Mouse (Mus musculus): ENCODE data around the gene Fancd2.

Fancd2 gene

DNA sequence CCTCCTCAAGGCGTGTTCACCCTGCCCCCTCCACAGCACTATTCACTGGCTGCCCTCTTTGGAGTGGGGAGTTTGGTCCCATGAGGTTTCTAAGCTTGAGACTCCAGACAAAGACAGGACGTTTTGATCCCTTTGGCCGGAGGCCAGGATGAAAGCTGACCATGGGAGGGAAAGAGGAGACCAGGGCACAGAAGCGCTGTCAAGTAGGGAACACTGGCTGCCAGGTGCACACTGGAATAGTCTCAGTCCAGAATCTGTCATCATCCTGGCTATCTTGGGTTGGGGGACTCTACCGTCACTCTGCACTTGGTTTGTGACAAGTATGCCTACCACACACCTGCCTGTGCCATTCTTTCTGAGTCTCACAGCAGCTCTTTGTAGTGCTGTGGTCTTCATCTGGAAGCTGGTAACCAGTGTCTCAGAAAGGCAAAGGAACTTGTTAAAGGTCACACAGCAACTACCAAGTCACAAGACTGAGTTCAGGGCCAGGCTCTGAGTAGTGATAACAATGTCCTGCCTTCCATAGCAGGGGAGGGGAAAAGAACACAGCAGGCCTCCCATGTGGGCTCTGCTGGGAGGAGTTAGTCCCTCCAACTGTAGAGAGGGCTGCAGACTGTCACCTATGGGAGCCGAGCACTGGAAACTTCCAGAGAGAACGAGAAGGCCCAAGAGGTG lies 23.1 kb upstream of the Fancd2 start:
- no peak for TF ChIP-seq GATA4 (IDR thresholded peaks at IDR 0.05; ENCODE audit: insufficient replicate concordance, low read length)

DNA sequence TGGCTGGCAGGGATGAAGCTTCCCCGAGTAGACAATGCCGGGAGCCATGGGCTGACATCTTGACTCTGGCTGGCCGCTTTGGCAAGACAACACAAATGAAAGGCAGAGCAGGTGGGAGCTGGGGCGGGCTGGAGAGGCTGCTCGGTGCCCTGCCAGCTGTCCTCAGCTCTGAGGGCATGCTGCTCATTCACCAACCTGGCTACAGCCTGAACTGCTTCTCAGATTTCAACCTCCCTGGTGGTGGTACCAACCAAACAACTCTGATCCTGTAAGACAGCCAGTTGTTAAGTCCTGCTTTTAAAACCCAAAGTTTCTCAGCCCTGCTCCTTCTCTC lies 22.6 kb upstream of the Fancd2 start:
- no peak for TF ChIP-seq GATA4 (IDR thresholded peaks at IDR 0.05; ENCODE audit: insufficient replicate concordance, low read length)

DNA sequence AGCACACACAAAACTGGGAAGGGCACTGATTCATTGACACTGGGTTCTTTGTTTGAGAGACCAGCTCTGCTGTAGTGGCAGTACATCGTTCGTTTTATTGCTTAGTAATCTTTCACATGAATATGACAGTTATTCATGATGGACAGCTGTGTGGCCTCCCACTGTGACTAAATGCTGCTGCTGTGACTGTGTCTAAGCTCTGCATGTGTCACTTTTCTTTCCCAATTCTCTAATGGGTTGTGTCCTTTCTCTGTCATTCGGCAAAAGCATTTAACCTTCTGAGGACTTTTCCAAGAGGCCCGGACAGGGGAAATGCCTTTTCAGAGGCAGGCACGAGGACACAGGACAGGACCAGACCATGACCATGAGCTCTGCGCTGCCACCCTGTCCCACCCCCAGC lies 17.5 kb upstream of the Fancd2 start:
- TF ChIP-seq GATA4 (IDR thresholded peaks at IDR 0.05; ENCODE audit: insufficient replicate concordance, low read length): no peak

DNA sequence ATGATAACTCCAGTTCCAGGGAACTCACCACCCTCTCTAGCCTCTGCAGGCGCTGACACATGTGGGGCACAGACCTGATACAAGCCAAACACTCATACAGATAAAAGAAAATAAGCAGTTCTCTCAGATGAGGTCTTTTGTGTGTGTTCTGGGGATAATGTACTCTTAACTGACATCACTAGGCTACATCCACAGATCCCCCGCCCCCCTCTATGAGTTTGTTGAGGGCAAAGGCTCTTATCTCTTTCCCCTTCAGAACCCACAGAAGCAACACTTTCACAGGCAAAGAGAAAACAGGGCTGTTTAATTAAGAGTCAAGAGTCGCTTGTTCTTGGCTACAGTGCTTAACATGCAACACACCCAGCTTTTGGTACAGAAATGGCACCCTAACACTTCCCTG lies 16.9 kb upstream of the Fancd2 start:
- no peak for TF ChIP-seq GATA4 (IDR thresholded peaks at IDR 0.05; ENCODE audit: insufficient replicate concordance, low read length)

DNA sequence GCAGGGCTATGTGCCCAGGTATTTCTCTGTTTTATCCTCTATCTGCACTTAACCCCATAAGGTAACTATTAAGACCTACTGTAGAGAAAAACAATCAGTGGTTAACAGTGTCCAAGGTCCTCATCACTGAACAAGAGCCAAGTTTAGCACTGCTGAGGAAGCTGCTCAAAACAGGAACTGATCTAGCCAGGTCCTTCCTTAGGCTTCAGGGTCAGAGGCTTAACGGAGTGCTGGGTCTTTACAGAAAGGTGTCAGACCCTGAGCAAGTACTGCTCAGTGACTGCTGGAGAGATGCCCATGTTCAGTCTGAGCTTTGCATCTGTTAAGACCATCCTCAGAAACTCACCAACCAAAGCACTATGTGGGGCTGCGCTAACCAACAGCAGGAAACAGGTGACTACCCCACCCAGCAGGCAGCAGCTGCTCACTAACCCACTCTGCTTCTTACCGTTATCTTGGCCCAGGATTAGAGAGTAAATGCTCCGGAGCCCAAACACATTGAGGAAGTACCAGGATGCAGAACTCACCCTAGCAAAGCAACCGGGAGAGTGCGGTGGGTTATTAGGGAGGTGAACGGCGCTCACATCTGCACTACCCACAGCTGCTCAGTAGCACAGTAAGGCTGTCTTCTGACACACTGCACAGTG lies 13.9 kb upstream of the Fancd2 start:
- TF ChIP-seq GATA4 (IDR thresholded peaks at IDR 0.05; ENCODE audit: insufficient replicate concordance, low read length): no peak

DNA sequence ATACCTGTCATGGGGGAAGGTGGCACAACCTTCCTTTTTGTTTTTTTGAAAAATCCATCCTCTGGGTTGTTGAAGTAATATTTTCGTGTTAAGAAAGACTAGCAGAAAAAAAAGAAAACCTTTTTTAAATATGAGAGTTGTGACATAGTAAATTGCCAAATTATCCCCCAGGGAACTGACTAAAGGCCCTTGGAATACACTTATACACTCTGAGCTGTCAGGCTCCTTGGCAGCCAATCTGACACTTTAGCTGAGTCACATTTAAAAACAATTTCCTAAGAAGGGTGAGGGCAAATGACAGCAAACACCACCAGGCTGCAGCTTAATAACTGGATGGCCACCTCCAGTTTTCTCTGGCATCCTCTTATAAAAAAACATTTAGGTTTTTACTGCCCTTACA lies 9.2 kb upstream of the Fancd2 start:
- no peak for TF ChIP-seq GATA4 (IDR thresholded peaks at IDR 0.05; ENCODE audit: insufficient replicate concordance, low read length)

DNA sequence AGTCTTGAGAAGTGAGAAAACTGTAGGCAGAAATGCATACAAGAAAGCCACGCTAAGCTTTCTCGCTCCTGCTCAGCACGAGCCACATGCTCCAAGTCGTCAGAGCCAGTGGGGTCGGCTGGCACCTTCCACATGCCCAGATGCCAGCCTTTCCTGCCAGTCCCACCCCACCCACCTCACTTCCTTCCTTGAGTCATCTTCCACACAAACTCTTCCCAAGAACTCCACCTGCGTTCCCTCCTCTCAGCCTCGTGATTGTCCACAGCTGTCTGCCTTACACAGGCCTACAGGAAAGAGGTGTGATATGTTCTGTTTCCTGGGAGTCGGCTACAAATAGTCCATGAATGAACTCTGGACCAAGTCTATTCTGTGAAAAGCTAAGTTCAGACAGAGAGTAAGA lies 8.1 kb upstream of the Fancd2 start:
- TF ChIP-seq GATA4 (IDR thresholded peaks at IDR 0.05; ENCODE audit: insufficient replicate concordance, low read length): no peak

DNA sequence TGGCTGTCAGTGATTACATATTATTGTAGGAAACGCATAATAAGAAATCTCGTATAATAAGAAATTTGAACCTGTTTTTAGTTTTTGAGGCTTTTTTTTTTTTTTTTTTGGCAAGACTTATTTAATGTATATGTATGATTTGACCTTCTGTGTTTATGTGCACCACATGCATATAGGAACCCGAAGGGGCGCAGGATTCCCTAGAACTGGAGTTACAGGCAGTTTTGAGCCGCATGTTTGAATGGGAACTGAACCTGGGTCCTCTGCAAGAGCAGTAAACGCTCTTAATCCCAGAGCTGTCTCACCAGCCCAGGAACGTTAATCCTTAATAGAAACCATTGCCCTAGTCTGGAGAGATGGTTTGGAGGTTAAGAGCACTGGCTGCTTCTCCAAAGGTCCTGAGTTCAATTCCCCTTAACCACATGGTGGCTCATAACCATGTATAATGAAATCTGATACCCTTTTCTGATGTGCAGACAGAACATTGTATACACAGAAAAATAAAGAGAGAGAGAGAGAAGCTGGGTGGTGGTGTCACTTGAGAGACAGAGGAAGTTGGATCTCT lies 440 bp downstream of the Fancd2 start:
- TF ChIP-seq GATA4 (IDR thresholded peaks at IDR 0.05; ENCODE audit: insufficient replicate concordance, low read length): no peak

DNA sequence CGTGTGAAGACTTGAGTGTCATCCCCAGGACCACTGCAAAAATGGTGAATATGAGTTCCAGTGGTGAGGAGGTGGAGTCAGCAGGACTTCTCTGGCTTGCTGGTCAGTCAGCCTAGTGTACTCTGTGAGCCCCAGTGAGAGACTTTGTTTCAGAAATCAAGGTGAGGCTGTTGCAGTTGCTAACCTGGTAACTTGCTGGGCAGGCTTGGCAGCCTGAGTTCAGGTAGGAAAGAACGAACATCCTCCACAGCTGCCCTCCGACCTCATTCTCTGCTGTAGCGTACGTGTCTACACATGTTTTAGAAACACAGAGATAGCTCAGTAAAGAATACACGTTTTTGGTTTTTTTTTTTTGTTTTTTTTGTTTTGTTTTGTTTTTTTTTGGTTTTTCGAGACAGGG lies 3.4 kb downstream of the Fancd2 start:
- no peak for TF ChIP-seq GATA4 (IDR thresholded peaks at IDR 0.05; ENCODE audit: insufficient replicate concordance, low read length)

DNA sequence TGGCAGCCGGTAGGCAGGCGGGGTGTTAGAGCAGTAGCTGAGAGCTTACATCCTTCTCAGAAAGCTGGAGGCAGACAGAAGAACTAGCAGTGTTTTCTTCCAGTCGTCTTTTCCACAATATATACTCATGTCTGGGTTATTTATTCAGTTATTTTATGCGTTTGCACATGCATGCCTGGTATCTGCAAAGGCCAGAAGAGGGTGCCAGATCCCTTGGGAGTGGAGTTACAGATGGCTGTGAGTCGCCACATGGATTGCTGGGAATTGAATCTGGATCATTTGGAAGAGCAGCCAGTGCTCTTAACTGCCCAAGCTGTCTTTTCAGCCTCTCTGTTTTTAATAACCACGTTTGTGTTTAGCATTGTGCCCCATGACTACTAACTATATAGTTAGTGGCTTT lies 10.1 kb downstream of the Fancd2 start:
- TF ChIP-seq GATA4 (IDR thresholded peaks at IDR 0.05; ENCODE audit: insufficient replicate concordance, low read length): no peak

DNA sequence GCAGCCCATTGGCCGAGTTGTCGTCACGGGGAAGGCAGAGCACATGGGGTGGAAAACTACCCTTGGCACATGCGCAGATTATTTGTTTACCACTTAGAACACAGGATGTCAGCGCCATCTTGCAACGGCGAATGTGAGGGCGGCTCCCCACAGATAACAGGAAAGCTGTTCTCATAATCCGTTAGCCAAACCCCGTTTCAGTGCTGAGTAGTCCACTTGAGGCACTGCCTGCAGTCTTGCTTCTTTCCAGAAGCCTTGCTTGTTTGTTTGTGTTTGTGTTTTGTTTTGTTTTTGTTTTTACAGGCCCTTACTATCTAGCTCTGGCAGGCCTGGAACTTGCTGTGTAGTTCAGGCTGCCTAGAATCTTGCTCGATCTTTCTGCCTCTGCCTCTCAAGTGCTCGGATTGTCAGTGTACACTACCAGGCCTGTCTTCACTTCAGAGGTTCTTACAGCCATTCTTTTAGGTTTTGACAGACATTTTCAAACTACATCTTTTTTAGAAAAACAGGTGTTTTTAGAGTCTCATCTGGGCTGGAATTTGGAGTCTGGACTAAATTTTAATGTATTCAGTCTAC lies 12.5 kb downstream of the Fancd2 start:
- TF ChIP-seq GATA4 (IDR thresholded peaks at IDR 0.05; ENCODE audit: insufficient replicate concordance, low read length): no peak

DNA sequence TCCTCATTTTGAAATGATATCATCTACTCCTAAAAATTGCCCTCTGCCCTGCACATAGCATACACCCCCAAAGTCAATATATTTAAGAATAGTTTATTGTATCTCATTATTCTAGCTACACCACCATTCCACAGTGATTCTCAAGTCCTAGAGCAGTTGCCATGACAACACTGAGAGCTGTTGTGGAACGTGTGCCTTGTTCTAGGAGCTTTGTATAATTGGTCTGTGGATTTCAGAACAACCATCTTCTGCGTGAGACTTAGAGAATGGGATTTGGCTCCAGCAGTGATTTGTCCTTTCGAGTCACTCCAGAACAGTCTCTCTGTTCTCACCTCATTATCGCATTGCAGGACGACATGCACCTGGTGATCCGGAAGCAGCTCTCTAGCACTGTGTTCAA lies 28.3 kb downstream of the Fancd2 start:
- no peak for TF ChIP-seq GATA4 (IDR thresholded peaks at IDR 0.05; ENCODE audit: insufficient replicate concordance, low read length)

DNA sequence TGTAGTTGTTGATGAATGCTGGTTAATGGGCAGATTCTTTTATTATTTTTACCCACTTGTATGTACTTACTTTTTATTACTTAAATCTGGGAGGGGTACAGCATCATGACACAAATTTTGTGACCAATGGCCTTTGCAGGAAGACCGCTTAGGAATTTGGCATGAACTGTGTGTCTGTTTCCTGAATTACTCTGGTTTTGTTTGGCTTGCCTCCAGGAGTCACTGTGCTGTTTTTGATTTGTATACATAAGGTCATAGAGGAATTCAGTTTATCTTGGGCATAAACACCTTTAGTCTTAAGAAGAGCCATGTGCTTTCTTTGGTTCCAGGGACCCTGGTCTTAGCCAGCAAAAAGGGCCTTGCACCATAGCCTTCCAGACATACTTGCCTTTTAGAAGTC lies 33.1 kb downstream of the Fancd2 start:
- no peak for TF ChIP-seq GATA4 (IDR thresholded peaks at IDR 0.05; ENCODE audit: insufficient replicate concordance, low read length)

DNA sequence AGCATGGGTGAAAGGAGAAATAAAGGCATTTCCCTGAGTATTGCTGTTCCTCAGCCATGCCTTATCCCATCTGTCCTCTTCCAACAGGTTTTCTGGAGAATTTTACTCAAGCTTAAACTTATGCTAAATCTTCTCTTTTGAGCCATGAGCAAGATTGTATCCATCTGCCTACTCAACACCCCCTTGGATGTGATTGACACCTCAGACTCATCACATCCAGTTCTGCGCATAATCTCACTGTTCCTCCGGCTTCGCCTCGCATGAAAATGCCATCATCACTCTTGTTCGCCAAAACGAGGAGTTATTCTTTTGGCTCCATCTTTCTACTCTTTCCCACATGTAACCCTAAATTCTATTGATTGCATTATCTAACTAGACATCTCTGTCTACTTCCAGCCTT lies 44.6 kb downstream of the Fancd2 start:
- TF ChIP-seq GATA4 (IDR thresholded peaks at IDR 0.05; ENCODE audit: insufficient replicate concordance, low read length): no peak

DNA sequence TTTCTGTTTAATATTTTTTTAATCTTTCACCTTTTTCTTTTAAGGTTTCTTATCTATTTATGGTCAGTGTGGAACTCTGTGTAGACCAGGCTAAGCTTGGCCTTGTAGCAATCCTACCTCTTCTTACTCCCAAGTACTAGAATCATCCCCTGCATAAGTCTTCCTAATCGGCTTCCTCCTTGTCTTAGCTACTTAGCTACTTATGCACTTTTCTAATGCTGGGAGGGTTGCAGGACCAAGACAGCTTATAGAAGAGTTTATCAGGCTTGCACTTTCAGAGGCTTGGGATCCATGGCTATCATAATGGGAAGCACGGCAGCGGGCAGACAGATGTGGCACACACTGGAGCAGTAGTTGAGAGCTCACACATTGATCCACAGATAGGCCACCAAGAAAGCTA lies 47.8 kb downstream of the Fancd2 start:
- TF ChIP-seq GATA4 (IDR thresholded peaks at IDR 0.05; ENCODE audit: insufficient replicate concordance, low read length): no peak

DNA sequence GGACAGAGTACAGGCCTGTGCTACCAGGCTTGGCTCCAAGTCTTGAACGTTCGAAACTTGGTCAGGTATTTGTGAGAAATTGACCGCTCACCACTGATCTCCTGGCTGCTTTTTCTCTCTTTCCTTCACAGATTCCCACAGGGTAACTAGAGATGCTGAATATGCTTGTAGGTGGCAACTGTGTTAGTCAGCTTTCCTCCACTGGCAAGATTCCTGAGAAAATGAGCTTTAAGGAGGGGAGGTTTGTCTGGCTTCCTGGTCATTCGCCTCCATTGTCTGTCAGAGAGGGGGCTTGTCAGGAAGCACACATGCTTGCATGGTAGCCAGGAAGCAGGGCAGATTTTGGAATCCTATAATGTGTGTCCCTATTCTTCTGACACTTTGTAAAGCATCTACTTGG lies 51.5 kb downstream of the Fancd2 start:
- no peak for TF ChIP-seq GATA4 (IDR thresholded peaks at IDR 0.05; ENCODE audit: insufficient replicate concordance, low read length)
